Mouse (Mus musculus): ENCODE measurements at regions not wholly inside any gene's neighbourhood (a gene's known extent, or its start where the extent isn't known, plus 50 kb on each side); places are given as distances from the start of the nearest gene placed in this dataset.

DNA sequence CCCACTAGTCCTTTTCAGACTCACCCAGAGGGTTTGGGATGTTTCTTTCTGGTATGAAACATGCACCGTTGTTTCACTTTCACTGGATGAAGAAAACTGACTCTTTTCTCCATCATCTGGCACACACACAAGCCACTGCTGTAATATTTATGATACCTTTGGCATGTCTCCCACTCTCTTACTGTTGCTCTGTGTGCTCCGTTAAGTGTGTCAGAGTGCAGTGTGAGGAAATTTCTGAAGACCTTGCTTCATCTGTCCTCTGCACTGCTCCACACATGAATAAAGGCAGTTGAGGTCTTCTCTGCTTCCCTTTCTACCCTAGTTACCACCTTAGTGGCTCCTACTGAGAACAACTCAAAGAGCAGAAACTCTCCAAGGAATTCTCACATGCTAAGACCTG lies 246.6 kb upstream of the Jag1 start:
- no peak for DNase-seq (ENCODE audit: low read depth, low spot score)
- no peaks in the 10 kb centered on the region for H3K36me3 ChIP-seq (ENCODE audit: control insufficient read depth, insufficient read depth, low read length, poor library complexity, severe bottlenecking)

DNA sequence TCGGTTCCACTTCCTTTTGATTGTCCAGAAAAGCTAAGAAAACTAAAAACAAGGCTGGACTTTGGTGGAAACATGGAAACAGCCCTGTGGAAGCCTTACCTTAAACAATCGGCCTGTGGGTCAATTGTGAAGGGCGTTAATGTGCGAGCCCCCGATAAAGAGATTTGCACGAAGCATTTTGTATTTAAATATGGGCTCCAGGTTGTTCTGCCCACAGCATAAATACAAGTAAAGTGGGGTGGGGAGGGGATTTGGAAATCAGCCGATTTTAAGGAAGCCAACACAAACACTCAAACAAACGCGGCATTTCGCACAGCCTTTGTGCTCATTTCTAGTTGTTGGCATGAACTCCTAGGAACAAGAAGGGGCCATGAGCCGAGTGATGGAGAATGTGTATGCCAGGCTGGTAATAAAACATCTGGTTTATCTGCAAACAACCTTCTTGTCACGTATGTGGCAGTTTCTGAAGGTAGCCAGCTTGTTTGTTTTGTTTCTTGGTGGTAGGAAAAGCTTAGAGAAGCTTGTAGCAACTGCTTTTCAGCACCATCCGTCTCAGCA lies 240.8 kb upstream of the Jag1 start:
- no peaks in the 10 kb centered on the region for H3K27me3 ChIP-seq (ENCODE audit: control insufficient read depth, insufficient read depth, low read length, poor library complexity, severe bottlenecking)
- DNase-seq (ENCODE audit: low read depth, low spot score) = no peak

More for the DNA sequence above, 246.6 kb upstream of the Jag1 start:
- no peaks in the 10 kb centered on the region for H3K27me3 ChIP-seq (ENCODE audit: control insufficient read depth, insufficient read depth, low read length, poor library complexity, severe bottlenecking)

DNA sequence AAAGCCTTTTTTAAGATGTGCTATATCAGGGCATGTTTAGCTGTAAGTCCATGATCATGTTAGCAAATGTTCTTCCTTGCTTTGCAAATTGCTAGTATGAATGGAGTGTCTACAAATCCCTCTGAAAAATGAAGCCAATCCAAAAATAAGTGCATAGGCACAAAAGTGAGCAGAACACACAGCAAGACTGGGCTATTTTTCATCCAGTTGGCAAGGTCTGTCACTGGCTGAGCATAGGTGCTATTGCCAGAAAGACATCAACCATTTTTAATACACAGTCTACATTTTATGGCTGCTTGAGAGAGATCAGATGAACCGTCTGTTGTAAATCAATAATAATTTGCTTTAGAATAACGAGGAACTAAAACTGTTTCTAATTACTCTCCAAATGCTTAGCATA lies 227.3 kb upstream of the Jag1 start:
- DNase-seq (ENCODE audit: low read depth, low spot score) = no peak
- Histone ChIP-seq H3K36me3 (ENCODE audit: control insufficient read depth, insufficient read depth, low read length, poor library complexity, severe bottlenecking) (no peaks in the 10 kb centered on the region), H3K27me3 (ENCODE audit: control insufficient read depth, insufficient read depth, low read length, poor library complexity, severe bottlenecking) (no peaks in the 10 kb centered on the region)

More for the DNA sequence above, 240.8 kb upstream of the Jag1 start:
- H3K36me3 ChIP-seq (ENCODE audit: control insufficient read depth, insufficient read depth, low read length, poor library complexity, severe bottlenecking) = no peaks in the 10 kb centered on the region

DNA sequence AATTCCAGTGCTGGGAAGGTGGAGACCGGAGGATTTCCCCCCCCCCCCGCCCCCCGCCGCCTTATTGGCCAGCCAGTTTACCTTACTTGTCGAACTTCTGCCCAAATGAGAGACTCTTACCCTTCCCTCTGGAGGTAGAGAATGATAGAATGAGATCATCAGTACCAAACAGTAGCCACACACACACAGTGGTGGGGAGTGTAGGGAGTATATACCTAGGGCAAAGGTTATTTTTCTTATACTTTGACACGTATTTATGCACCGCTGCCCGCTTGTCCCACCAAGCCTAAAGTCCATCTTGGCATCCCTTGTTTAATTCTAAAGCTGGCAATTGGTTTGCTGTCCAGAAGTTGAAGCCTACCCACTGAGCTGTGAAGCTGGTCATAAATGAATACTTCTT lies 213.6 kb upstream of the Jag1 start:
- DNase-seq (ENCODE audit: low read depth, low spot score) = no peak
- Histone ChIP-seq H3K27me3 (ENCODE audit: control insufficient read depth, insufficient read depth, low read length, poor library complexity, severe bottlenecking) (no peaks in the 10 kb centered on the region), H3K36me3 (ENCODE audit: control insufficient read depth, insufficient read depth, low read length, poor library complexity, severe bottlenecking) (no peaks in the 10 kb centered on the region)

DNA sequence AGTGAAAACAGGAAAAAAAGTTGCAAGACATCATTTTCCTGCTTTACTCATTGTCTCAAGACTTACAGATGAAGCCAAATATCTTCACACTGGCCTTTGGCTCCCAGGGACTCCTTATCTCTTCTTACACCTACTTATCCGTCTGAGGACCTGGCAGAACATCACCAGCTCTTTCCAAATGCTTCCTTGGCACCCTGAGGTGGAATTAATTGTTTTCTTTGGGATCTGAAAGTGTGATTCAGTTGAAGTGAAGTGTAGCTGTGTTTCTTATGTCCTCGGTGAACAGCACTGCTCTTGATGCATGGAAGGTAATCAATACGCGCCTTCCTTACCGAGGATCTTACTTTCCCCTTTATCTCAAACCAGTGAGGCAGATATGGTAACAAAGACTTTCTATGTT lies 207.0 kb upstream of the Jag1 start:
- no peaks in the 10 kb centered on the region for H3K36me3 ChIP-seq (ENCODE audit: control insufficient read depth, insufficient read depth, low read length, poor library complexity, severe bottlenecking)
- DNase-seq (ENCODE audit: low read depth, low spot score) = no peak
- no peaks in the 10 kb centered on the region for H3K27me3 ChIP-seq (ENCODE audit: control insufficient read depth, insufficient read depth, low read length, poor library complexity, severe bottlenecking)

DNA sequence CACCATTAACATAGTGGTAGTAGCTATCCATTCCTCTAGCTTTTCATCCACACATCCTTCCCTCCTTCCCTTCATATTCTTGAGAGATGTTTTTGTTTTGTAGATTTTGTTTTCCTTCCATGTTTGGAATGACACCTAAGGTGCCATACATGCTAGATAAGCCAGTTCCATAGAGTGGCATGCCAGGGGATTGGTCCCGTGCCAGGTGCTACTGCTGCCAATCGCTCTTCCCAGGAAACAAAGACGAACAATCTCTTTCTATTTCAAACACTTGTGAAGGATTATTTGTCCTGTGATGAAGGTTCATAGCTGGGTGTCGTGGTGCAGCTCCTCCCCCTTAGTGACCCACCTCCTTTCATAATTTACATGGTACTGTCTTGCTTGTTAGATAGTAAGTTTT lies 194.1 kb upstream of the Jag1 start:
- H3K36me3 ChIP-seq (ENCODE audit: control insufficient read depth, insufficient read depth, low read length, poor library complexity, severe bottlenecking) = no peaks in the 10 kb centered on the region
- no peaks in the 10 kb centered on the region for H3K27me3 ChIP-seq (ENCODE audit: control insufficient read depth, insufficient read depth, low read length, poor library complexity, severe bottlenecking)
- DNase-seq (ENCODE audit: low read depth, low spot score) = no peak

DNA sequence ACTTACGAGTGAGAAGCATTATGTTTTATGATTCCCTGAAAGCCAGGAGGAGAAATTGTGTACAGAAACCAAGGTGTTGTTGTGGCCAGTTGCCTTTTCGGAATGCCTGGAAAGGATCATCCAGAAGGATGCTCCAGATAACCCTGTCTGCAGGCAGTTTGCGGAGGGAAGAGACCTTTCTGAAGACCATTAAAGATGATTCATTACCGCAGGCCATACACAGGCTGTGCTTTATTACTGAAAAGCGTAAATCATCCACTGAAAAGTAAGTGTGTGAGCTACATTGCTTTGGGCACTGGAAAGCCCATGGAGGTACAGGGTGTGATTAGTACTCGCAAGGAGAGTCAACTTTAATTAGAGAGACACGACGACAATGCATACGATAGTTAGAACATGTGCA lies 191.7 kb upstream of the Jag1 start:
- Histone ChIP-seq H3K27me3 (ENCODE audit: control insufficient read depth, insufficient read depth, low read length, poor library complexity, severe bottlenecking) (no peaks in the 10 kb centered on the region), H3K36me3 (ENCODE audit: control insufficient read depth, insufficient read depth, low read length, poor library complexity, severe bottlenecking) (no peaks in the 10 kb centered on the region)
- DNase-seq (ENCODE audit: low read depth, low spot score) = no peak

DNA sequence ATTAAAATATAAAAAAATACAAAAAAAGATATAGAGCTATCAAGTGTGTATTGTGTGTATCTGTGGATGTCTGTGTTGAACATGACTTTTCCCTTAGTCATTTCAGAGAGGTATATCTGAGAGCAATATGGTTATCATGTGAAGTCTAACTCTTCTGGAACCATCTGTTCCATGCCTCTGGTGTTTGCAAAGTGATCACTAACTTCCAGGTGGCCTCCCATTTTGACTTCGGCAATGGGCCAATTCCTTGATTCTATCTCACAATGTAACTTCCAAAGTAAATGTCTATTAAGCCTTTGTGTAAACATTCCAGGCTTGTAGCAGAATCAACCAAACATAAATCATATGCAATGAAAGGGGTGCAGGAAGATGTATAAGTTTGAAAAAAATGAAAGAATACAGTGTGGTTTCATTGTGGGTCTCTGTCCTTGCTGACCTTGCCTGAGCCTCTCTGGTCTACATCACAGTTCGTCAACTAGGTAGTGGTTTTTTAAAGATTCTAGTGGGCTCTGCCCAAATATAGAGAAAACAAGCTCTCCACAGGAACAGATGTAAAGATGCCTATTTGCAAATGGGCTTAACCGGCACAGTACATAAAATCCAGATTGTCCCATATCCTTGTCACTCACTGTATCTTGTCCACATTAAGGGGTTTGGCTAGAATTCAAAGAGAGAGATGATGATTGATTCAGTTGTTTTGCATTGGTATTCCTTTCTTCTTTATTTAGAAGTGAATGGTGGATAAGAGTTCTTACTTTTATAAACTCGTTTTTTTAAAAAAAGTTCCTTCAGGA lies 185.2 kb upstream of the Jag1 start:
- no peak for DNase-seq (ENCODE audit: low read depth, low spot score)
- Histone ChIP-seq H3K27me3 (ENCODE audit: control insufficient read depth, insufficient read depth, low read length, poor library complexity, severe bottlenecking) (no peaks in the 10 kb centered on the region), H3K36me3 (ENCODE audit: control insufficient read depth, insufficient read depth, low read length, poor library complexity, severe bottlenecking) (no peaks in the 10 kb centered on the region)

DNA sequence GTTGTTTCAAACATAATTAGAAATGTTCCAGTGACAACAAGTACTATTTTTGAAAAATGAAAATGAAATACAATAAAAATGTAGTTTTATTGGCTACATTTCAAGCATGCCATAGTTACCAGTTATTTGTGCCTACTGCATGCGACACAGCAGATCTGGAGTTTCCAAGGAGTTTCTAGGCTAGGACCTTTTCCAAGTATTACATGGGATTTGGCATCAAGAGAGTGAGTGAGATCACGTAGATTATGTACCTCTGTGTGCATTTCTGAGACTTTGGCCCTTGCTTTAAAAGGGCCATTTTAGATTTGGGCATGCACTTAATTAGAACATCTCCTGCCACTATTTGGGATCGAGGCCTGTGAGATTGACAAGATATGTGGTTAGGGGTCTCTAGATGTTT lies 172.8 kb upstream of the Jag1 start:
- no peaks in the 10 kb centered on the region for H3K36me3 ChIP-seq (ENCODE audit: control insufficient read depth, insufficient read depth, low read length, poor library complexity, severe bottlenecking)
- no peaks in the 10 kb centered on the region for H3K27me3 ChIP-seq (ENCODE audit: control insufficient read depth, insufficient read depth, low read length, poor library complexity, severe bottlenecking)
- no peak for DNase-seq (ENCODE audit: low read depth, low spot score)

DNA sequence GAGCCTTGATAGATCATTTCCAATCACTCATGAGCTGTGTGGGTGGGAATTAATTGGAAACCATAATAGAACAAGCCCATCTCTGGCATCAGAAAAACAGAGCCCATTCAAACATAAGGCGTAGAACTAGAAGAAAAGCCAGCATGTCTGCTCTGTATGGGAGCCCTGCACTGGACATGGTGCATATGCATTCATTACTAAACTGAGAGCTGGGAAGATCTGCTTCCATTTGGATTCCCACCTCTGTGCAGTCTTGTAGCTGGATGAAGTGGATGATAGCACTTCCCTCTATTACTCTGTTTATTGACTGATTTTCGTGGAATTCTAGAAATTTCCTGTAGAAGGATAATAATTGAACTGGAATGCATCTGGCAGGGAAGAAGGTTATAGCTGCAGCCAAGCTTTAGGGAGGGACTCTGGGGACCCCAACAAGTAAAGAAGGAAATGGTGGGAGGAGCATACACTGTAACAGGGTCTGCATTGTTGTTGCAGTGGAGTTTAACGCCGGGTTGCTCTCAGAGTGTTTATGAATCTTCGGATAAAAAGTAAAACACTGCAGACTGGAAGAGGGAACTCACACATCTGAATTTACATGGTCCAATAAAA lies 155.2 kb upstream of the Jag1 start:
- no peaks in the 10 kb centered on the region for H3K27me3 ChIP-seq (ENCODE audit: control insufficient read depth, insufficient read depth, low read length, poor library complexity, severe bottlenecking)
- H3K36me3 ChIP-seq (ENCODE audit: control insufficient read depth, insufficient read depth, low read length, poor library complexity, severe bottlenecking) = no peaks in the 10 kb centered on the region
- DNase-seq (ENCODE audit: low read depth, low spot score) = no peak

DNA sequence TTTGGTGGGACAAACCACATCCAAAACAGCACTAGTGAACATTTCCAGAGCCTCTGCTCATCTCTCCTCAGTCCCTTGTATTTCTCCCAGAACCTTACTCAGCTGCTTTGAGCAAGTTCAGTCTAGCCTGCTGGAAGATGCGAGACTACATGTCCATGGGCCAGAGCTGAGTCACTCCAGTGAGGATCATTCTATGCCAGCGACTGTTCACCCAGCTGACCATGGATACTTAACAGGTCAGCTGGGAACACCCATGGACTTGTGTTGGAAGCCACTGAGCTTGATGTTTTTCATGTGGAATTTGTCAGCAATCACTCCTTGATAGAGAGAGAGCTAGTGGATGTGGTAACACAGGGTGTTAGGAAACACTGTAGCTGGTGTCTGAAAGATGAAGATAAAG lies 146.5 kb upstream of the Jag1 start:
- no peaks in the 10 kb centered on the region for H3K36me3 ChIP-seq (ENCODE audit: control insufficient read depth, insufficient read depth, low read length, poor library complexity, severe bottlenecking)
- no peaks in the 10 kb centered on the region for H3K27me3 ChIP-seq (ENCODE audit: control insufficient read depth, insufficient read depth, low read length, poor library complexity, severe bottlenecking)
- DNase-seq (ENCODE audit: low read depth, low spot score) = no peak

DNA sequence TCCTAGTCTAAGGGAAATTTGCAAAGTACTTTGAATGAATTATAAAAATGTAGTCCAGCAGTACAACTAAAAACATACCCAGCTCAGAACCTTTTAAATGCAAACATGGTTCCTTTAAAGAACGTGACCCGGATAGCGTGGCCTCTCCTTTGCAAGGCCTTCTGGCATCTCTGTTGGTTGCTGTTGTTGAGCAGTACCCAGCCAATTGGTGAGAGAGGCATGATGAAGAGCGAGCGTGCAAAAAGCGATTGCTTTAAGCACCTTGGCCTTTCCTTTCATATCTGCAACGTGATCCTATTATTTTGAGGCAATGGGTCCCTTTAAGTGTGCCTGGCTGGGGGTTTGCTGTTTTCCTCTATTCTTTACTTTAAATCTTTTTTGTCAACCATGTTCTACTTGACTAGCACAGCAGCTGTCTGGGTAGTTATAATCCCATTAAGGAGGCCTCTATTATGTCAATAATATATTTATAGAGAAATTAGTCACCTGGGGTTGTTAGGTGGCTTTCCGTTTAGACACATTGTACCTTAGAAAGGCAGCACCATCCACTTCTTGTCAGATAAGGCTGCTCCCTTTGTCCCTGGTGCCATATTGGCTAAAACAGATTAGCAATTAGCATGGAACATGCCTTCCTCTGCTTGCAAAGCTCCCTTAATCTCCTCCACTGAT lies 141.5 kb upstream of the Jag1 start:
- H3K27me3 ChIP-seq (ENCODE audit: control insufficient read depth, insufficient read depth, low read length, poor library complexity, severe bottlenecking) = no peaks in the 10 kb centered on the region
- no peaks in the 10 kb centered on the region for H3K36me3 ChIP-seq (ENCODE audit: control insufficient read depth, insufficient read depth, low read length, poor library complexity, severe bottlenecking)

DNA sequence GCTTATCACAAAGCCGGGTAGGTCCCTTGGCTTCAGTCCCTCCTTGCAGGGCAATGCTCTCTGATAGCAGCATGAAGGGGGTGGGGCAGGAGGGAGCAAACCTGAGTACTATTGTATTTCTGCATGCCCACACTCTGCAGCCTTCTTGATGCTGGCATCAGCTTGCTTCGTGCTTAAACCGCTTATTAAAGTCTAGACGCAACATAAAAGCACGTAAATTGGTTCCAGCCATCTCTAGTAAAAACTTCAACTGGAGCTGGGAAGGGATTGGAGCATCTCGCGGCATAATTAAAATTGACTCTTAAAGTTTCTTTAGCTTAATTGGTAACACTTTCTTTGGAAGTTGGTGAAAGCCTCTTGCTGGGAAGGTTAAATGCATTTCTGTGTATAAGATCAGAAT lies 131.5 kb upstream of the Jag1 start:
- Histone ChIP-seq H3K36me3 (ENCODE audit: control insufficient read depth, insufficient read depth, low read length, poor library complexity, severe bottlenecking) (no peaks in the 10 kb centered on the region), H3K27me3 (ENCODE audit: control insufficient read depth, insufficient read depth, low read length, poor library complexity, severe bottlenecking) (no peaks in the 10 kb centered on the region)
- DNase-seq (ENCODE audit: low read depth, low spot score) = no peak

More for the DNA sequence above, 141.5 kb upstream of the Jag1 start:
- DNase-seq (ENCODE audit: low read depth, low spot score) = no peak

DNA sequence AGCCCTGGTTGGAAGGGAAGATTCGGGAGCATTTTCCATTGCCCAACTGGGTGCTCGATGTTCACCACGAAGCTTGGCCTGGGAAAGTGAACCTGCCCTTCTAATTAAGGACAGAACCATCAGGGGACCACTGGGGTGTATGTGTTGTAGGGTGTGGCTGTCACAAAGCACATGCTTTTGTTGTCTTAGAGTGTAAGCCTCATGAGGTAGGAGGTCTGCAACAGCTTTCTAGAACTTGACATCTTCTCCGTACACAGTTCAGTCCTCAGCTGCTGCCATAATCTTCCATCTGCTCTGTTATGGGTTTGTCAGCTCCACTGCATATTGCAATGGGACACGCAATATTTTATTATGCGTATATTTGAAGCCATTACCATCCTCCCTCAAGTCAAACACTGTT lies 127.9 kb upstream of the Jag1 start:
- Histone ChIP-seq H3K36me3 (ENCODE audit: control insufficient read depth, insufficient read depth, low read length, poor library complexity, severe bottlenecking) (no peaks in the 10 kb centered on the region), H3K27me3 (ENCODE audit: control insufficient read depth, insufficient read depth, low read length, poor library complexity, severe bottlenecking) (no peaks in the 10 kb centered on the region)
- no peak for DNase-seq (ENCODE audit: low read depth, low spot score)

DNA sequence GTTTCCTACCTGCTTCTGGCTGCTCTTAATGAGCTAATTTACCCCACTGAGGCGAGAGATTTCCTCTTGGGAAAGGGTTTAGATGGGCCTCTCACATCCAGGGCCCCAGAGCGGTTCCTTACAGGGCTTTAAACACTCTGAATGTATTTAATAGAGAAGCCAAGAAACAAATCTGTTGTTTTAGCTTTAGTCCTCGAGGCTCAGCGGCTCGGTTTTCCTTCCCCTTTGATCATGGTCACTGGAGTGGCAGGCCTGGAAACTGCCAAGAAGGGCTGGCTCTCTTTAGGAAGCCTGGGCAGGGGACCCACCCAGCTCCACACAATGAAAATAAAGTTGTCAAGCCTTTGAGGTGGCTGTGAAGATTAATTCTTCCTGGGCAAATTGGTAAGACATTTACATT lies 127.5 kb upstream of the Jag1 start:
- DNase-seq (ENCODE audit: low read depth, low spot score) = no peak
- no peaks in the 10 kb centered on the region for H3K36me3 ChIP-seq (ENCODE audit: control insufficient read depth, insufficient read depth, low read length, poor library complexity, severe bottlenecking)
- no peaks in the 10 kb centered on the region for H3K27me3 ChIP-seq (ENCODE audit: control insufficient read depth, insufficient read depth, low read length, poor library complexity, severe bottlenecking)
